Mouse (Mus musculus) MEL (cell line): ENCODE measurements around the gene Tprg.

Experiments used
- CHD1 ChIP-seq: IDR thresholded peaks from 2 replicates; pipeline ENCODE4 v1.6.1; 2012; ENCODE audit warnings: low read depth, mild to moderate bottlenecking, inconsistent platforms, low read length, improper control_type of control experiment
- CHD2 ChIP-seq: IDR thresholded peaks from 2 replicates; pipeline ENCODE4 v1.6.1; 2011; ENCODE audit warnings: low read length, improper control_type of control experiment
- CTCF ChIP-seq, 3 experiments: IDR thresholded peaks in 2 of 3; conservative IDR thresholded peaks in 1 of 3; 2 replicates each; pipeline ENCODE4 v1.5.1; 2011 to 2012; ENCODE audit warnings: low read length in 3 of 3, low read depth in 2 of 3, mild to moderate bottlenecking in 2 of 3, improper control_type of control experiment in 1 of 3, inconsistent platforms in 1 of 3, mixed read lengths in 1 of 3, moderate library complexity in 1 of 3; ENCODE audit not compliant: control insufficient read depth in 1 of 3, insufficient read depth in 1 of 3, poor library complexity in 1 of 3, severe bottlenecking in 1 of 3
- E2F4 ChIP-seq: IDR thresholded peaks from 2 replicates; pipeline ENCODE4 v1.6.1; 2011; ENCODE audit warnings: low read depth, low read length, improper control_type of control experiment, borderline replicate concordance
- EP300 ChIP-seq, 2 experiments: IDR thresholded peaks; 2 replicates each; pipeline ENCODE4 v1.6.1; 2011; ENCODE audit warnings: improper control_type of control experiment in 2 of 2, low read length in 2 of 2, low read depth in 1 of 2, mild to moderate bottlenecking in 1 of 2
- GATA1 ChIP-seq: IDR thresholded peaks from 2 replicates; pipeline ENCODE4 v1.6.1; 2011; ENCODE audit warnings: low read depth, low read length, improper control_type of control experiment
- KAT2A ChIP-seq: conservative IDR thresholded peaks from 2 replicates; pipeline ENCODE4 v1.6.1; 2012; ENCODE audit warnings: low read depth, low read length, improper control_type of control experiment, inconsistent platforms
- MXI1 ChIP-seq: IDR thresholded peaks from 2 replicates; pipeline ENCODE4 v1.6.1; 2011; ENCODE audit warnings: mild to moderate bottlenecking, low read depth, low read length, improper control_type of control experiment
- POLR2A ChIP-seq, 2 experiments: IDR thresholded peaks; 2 replicates each; pipeline ENCODE4 v1.6.1; 2011 to 2012; ENCODE audit warnings: low read length in 2 of 2, mild to moderate bottlenecking in 2 of 2, control low read depth in 1 of 2, improper control_type of control experiment in 1 of 2, low read depth in 1 of 2, moderate library complexity in 1 of 2; ENCODE audit not compliant: control insufficient read depth in 1 of 2, insufficient read depth in 1 of 2, poor library complexity in 1 of 2
- RCOR1 ChIP-seq: IDR thresholded peaks from 2 replicates; pipeline ENCODE4 v1.6.1; 2012; ENCODE audit warnings: low read depth, mild to moderate bottlenecking, inconsistent platforms, low read length, improper control_type of control experiment
- TAL1 ChIP-seq: IDR thresholded peaks from 2 replicates; pipeline ENCODE4 v1.6.1; 2012; ENCODE audit warnings: mild to moderate bottlenecking, inconsistent platforms, low read length, moderate library complexity, mixed read lengths
- TCF12 ChIP-seq: IDR thresholded peaks from 2 replicates; pipeline ENCODE4 v1.6.1; 2014; ENCODE audit warnings: low read depth, mild to moderate bottlenecking, inconsistent platforms, low read length, improper control_type of control experiment, moderate library complexity

GRCm38 (mm10) chr16:25376720-25377373 lies 90.2 kb downstream of the Tprg start:
- TF ChIP-seq GATA1 (no peak), CTCF (IDR thresholded peaks at IDR 0.05 in 2 of 3, conservative IDR thresholded peaks at IDR 0.05 in 1 of 3; ENCODE audit: control insufficient read depth in 1 of 3, insufficient read depth in 1 of 3, low read depth in 2 of 3, low read length in 3 of 3, poor library complexity in 1 of 3, severe bottlenecking in 1 of 3) (peak in 2 of 3 experiments; percentile 2 to 5; a peak in 1 of 6 replicates), MXI1 (no peak), POLR2A (IDR thresholded peaks at IDR 0.05; ENCODE audit: control insufficient read depth in 1 of 2, insufficient read depth in 1 of 2, low read depth in 1 of 2, low read length in 2 of 2, poor library complexity in 1 of 2) (no peak), CHD2 (no peak), CHD1 (no peak), KAT2A (no peak), TCF12 (no peak), RCOR1 (no peak), EP300 (IDR thresholded peaks at IDR 0.05; ENCODE audit: low read depth in 1 of 2, low read length in 2 of 2) (no peak), TAL1 (no peak), E2F4 (no peak)
